Mouse (Mus musculus) stomach, postnatal 0 days (tissue): Measurements from ENCODE around the gene Tnnt2.

Experiments
- CTCF ChIP-seq: IDR thresholded peaks from 2 replicates; pipeline ENCODE4 v1.5.1; 2016; ENCODE audit warnings: antibody characterized with exemption, low read depth, mild to moderate bottlenecking, moderate library complexity
- EP300 ChIP-seq: optimal IDR thresholded peaks from 2 replicates; pipeline ENCODE3; 2016; ENCODE audit warnings: antibody characterized with exemption

DNA sequence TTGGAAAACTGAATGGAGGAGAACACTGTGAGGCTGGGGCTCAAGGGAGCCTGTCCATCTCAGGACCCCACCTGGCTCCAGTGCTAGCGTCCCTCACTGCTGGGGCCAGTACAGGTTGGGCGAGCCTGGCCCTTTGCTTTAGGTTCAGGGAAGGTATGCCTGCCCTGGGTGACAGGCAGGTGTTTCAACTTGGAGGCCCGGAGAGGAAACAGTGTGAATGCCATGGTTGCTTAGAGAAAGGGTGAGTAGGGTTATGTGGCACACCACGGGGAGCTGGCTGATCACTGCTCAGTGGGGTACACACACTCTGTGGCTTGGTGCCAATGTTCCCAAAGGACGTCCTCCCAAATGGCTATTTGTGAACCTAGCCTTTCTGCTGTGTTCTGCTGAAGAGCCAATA lies 21.6 kb upstream of the Tnnt2 start:
- no peak for TF ChIP-seq CTCF
- TF ChIP-seq EP300: no peak
